Mouse (Mus musculus): ENCODE results near the gene Hace1. TPM values are rescaled to one million over a fixed set of nuclear protein-coding genes. Genes with fewer than 3 reads are reported as not detected.

The Hace1 gene
- total and polyA plus RNA-seq, 2 experiments from 2014 or later: 5.7 to 8.5 TPM

DNA sequence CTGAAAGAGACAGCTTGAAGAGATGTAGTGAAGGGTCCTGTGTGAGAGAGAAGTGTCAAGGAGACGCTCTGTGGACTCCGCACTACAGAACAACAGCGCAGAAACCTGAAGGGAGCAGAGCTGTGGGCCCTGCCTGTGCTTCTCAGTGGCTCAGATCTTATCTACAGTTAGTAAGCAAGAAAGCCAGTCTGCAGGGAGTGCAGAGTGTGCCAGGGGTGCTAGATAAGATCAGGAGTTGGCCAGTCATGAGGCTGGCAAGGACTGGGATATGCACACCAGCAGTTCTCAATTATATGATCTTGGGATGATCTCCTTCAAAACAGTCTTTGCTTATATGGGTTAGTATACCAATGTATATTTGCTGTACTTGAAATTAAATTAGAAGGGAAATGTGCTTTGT lies 121.3 kb downstream of the Hace1 start:
- Histone ChIP-seq H3K9ac (replicated peaks; ENCODE audit: low read depth, low read length) (no peak overlapping the region), H3K27me3 (ENCODE audit: control insufficient read depth, insufficient read depth, low read length) (no peaks in the 10 kb centered on the region), H3K27ac (ENCODE audit: low read depth) (no peak overlapping the region), H3K4me3 (ENCODE audit: low read depth, low read length) (no peak overlapping the region), H3K36me3 (replicated peaks; ENCODE audit: control insufficient read depth, insufficient read depth, low read length) (peaks cover 5% of the 10 kb centered on the region; the same call in 1 of the 2 replicates), H3K9me3 (replicated peaks; ENCODE audit: control insufficient read depth, low read length) (no peaks in the 10 kb centered on the region), H3K4me2 (ENCODE audit: low read depth, low read length) (no peak overlapping the region), H3K4me1 (ENCODE audit: control insufficient read depth, insufficient read depth) (no peaks in the 10 kb centered on the region)
- ATAC-seq (ENCODE audit: insufficient read depth, low read depth) (no peak), DNase-seq (ENCODE audit: low spot score) (no peak)
- 70% methylated on average over 3 of the region's 3 CpGs for WGBS
- TF ChIP-seq CTCF (IDR thresholded peaks at IDR 0.05; ENCODE audit: low read depth) (no peak), EP300 (IDR thresholded peaks at IDR 0.05; ENCODE audit: low read depth) (no peak)

DNA sequence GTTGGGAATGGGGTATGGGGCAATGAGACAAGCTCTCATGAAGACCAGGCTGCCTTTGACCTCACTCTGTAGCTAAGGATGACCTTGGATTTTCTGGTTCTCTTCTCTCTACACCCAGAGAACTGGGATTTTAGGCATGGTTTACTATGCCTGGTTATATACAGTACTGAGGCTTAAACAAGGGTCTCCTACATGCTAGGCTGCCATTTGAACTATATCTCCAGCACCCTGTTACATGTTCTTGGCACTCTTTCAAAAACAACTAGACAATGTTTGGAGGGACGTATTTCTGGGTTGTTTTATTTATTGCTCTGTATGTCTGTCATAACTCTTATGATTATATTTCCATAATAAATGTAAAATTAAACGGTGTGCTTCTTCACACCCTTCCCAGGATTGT lies 129.2 kb downstream of the Hace1 start:
- H3K27me3 ChIP-seq (ENCODE audit: control insufficient read depth, insufficient read depth, low read length): no peaks in the 10 kb centered on the region
- no peaks in the 10 kb centered on the region for H3K4me1 ChIP-seq (ENCODE audit: control insufficient read depth, insufficient read depth)
- TF ChIP-seq CTCF (IDR thresholded peaks at IDR 0.05; ENCODE audit: low read depth) (no peak), EP300 (IDR thresholded peaks at IDR 0.05; ENCODE audit: low read depth) (no peak)
- no peaks in the 10 kb centered on the region for H3K36me3 ChIP-seq (replicated peaks; ENCODE audit: control insufficient read depth, insufficient read depth, low read length)
- 58% methylated on average over 2 of the region's 2 CpGs for WGBS
- DNase-seq (ENCODE audit: low spot score) (no peak), ATAC-seq (ENCODE audit: insufficient read depth, low read depth) (no peak)
- H3K27ac ChIP-seq (ENCODE audit: low read depth): no peak overlapping the region
- H3K4me3 ChIP-seq (ENCODE audit: low read depth, low read length): no peak overlapping the region
- H3K9me3 ChIP-seq (replicated peaks; ENCODE audit: control insufficient read depth, low read length): no peaks in the 10 kb centered on the region
- no peak overlapping the region for H3K9ac ChIP-seq (replicated peaks; ENCODE audit: low read depth, low read length)
- no peak overlapping the region for H3K4me2 ChIP-seq (ENCODE audit: low read depth, low read length)

DNA sequence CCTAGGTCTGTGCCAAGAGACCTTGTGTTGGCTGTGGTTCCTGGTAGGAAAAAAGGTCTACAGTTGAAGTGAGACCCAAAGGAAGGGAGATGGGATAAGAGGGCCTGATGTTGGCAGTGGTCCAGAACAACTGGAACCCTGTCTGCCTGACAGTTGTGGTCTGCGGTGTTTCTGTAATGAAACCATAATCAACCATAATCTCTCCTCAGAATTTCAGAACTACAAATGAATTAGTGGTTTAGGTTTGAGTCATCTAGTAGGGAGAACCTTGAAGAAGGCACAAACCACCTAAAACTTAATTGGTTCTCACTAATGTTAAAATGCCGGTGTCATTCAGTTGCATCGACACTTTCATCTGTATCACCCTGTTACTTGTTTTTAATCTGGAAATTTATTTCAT lies 133.2 kb downstream of the Hace1 start:
- DNase-seq (ENCODE audit: low spot score) (no peak), ATAC-seq (ENCODE audit: insufficient read depth, low read depth) (no peak)
- 69% methylated on average over 3 of the region's 3 CpGs for WGBS
- Histone ChIP-seq H3K4me2 (ENCODE audit: low read depth, low read length) (no peak overlapping the region), H3K9me3 (replicated peaks; ENCODE audit: control insufficient read depth, low read length) (no peaks in the 10 kb centered on the region), H3K36me3 (replicated peaks; ENCODE audit: control insufficient read depth, insufficient read depth, low read length) (0 out of 2 replicates have a peak, but pooled peaks cover 3% of the 10 kb centered on the region), H3K9ac (replicated peaks; ENCODE audit: low read depth, low read length) (no peak overlapping the region), H3K27me3 (ENCODE audit: control insufficient read depth, insufficient read depth, low read length) (no peaks in the 10 kb centered on the region), H3K27ac (ENCODE audit: low read depth) (no peak overlapping the region), H3K4me3 (ENCODE audit: low read depth, low read length) (no peak overlapping the region), H3K4me1 (ENCODE audit: control insufficient read depth, insufficient read depth) (0 out of 2 replicates have a peak, but pooled peaks cover 8% of the 10 kb centered on the region)
- TF ChIP-seq EP300 (IDR thresholded peaks at IDR 0.05; ENCODE audit: low read depth): no peak
- no peak for TF ChIP-seq CTCF (IDR thresholded peaks at IDR 0.05; ENCODE audit: low read depth)

DNA sequence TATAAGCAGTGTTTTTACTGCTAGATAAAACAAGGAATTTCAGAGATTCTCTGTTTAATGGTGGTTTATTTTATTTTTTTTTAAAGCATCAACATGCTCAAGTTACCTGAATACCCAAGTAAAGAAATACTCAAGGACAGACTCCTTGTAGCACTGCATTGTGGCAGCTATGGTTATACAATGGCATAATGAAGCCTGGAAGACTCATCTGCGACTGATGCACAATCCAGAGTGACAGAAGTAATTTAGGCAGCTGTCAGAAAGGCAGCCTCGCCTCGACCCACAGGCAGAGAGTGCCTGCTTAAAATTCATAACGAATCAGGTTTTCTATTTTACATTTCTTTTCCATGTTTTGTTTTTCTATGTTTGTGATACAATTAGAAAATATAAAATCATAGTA lies 133.7 kb downstream of the Hace1 start:
- H3K27me3 ChIP-seq (ENCODE audit: control insufficient read depth, insufficient read depth, low read length): no peaks in the 10 kb centered on the region
- DNase-seq (ENCODE audit: low spot score) (no peak), ATAC-seq (ENCODE audit: insufficient read depth, low read depth) (no peak)
- H3K36me3 ChIP-seq (replicated peaks; ENCODE audit: control insufficient read depth, insufficient read depth, low read length): 0 out of 2 replicates have a peak, but pooled peaks cover 3% of the 10 kb centered on the region
- TF ChIP-seq EP300 (IDR thresholded peaks at IDR 0.05; ENCODE audit: low read depth) (no peak), CTCF (IDR thresholded peaks at IDR 0.05; ENCODE audit: low read depth) (no peak)
- 0 out of 2 replicates have a peak, but pooled peaks cover 8% of the 10 kb centered on the region for H3K4me1 ChIP-seq (ENCODE audit: control insufficient read depth, insufficient read depth)
- no peak overlapping the region for H3K4me2 ChIP-seq (ENCODE audit: low read depth, low read length)
- H3K9ac ChIP-seq (replicated peaks; ENCODE audit: low read depth, low read length): no peak overlapping the region
- WGBS: 54% methylated on average over 4 of the region's 4 CpGs
- H3K9me3 ChIP-seq (replicated peaks; ENCODE audit: control insufficient read depth, low read length): no peaks in the 10 kb centered on the region
- H3K27ac ChIP-seq (ENCODE audit: low read depth): no peak overlapping the region
- no peak overlapping the region for H3K4me3 ChIP-seq (ENCODE audit: low read depth, low read length)

Small RNA genes within 50 kb of the gene (microRNA-seq; reads per million reads assigned to microRNA genes)
- gene Gm27731: not detected

Other genes with a start within 250 kb of the Hace1 start
- gene Bves, start 242.1 kb upstream of the Hace1 start, total RNA-seq (2014; rRNA removed; ENCODE audit: low replicate concordance): 113 and 121 TPM in 2 replicates
- gene Bves, start 242.1 kb upstream of the Hace1 start, polyA plus RNA-seq (2015; fragmentation: Nextera tagmentation; extraction: Ambion mirVana): 85.0 and 90.0 TPM in 2 replicates
- 0.23 and 0.85 TPM in 2 replicates for gene Lin28b, start 91.4 kb upstream of the Hace1 start, total RNA-seq (2014; rRNA removed; ENCODE audit: low replicate concordance)
- gene Lin28b, start 91.4 kb upstream of the Hace1 start, polyA plus RNA-seq (2015; fragmentation: Nextera tagmentation; extraction: Ambion mirVana): 1.2 and 1.3 TPM in 2 replicates